21 mouse cellular contexts compared by ENCODE assay signal in genomic region chr3:123123817-123124216, GRCm38 (mm10).
DNase-seq lines count a peak whose midpoint lies in the region; ATAC-seq and TF ChIP-seq lines count a peak whose summit lies in the region.
"Had no signal": no experiment of that assay in that cellular context is flagged by ENCODE, and none has a peak within 500 bp of the region (broad histone marks: within the 10 kb centered on the region; RNA-seq: fewer than 3 reads in every experiment).

No protein-coding gene starts in this region.

- no peaks in the 10 kb centered on the region for H3K27me3 ChIP-seq in intestine, embryonic 14.5 days (replicated peaks; ENCODE audit: control insufficient read depth, insufficient read depth, low read length)
- no peaks in the 10 kb centered on the region for H3K27me3 ChIP-seq in intestine, postnatal 0 days (replicated peaks; ENCODE audit: control insufficient read depth, insufficient read depth, low read length)
- no peaks in the 10 kb centered on the region for H3K27me3 ChIP-seq in small intestine, adult 2 months (ENCODE audit: control insufficient read depth, insufficient read depth, low read length)
- no peaks in the 10 kb centered on the region for H3K27me3 ChIP-seq in kidney, embryonic 16.5 days (ENCODE audit: insufficient read depth, low read length)
- H3K27me3 ChIP-seq in midbrain, embryonic 15.5 days (replicated peaks) = no peaks in the 10 kb centered on the region
- H3K27me3 ChIP-seq: CH12.LX; embryonic facial prominence, embryonic 12.5 days; heart, embryonic 15.5 days; hindbrain, embryonic 13.5 days had no signal

- TF ChIP-seq POLR2A in small intestine, adult 2 months (IDR thresholded peaks at IDR 0.05; ENCODE audit: low read depth, low read length) = no peak

- H3K27ac ChIP-seq in intestine, embryonic 14.5 days (ENCODE audit: low read depth) = peak overlapping the region; percentile 5; the same call in 1 of the 2 replicates
- no peak overlapping the region for H3K27ac ChIP-seq in intestine, postnatal 0 days (ENCODE audit: low read depth, low read length)
- peak overlapping the region; percentile 46 for H3K27ac ChIP-seq in small intestine, adult 2 months (ENCODE audit: insufficient read depth, low read depth, low read length)
- H3K27ac ChIP-seq in kidney, embryonic 16.5 days (ENCODE audit: low read length) = no peak overlapping the region
- H3K27ac ChIP-seq in midbrain, embryonic 15.5 days = no peak overlapping the region
- H3K27ac ChIP-seq: embryonic facial prominence, embryonic 12.5 days; gastrocnemius, adult 2 months; heart, embryonic 15.5 days; hindbrain, embryonic 13.5 days; hindbrain, postnatal 0 days had no signal

- H3K4me1 ChIP-seq in intestine, embryonic 14.5 days (replicated peaks; ENCODE audit: control insufficient read depth, insufficient read depth, low read length) = peaks cover 3% of the 10 kb centered on the region
- H3K4me1 ChIP-seq in intestine, postnatal 0 days (replicated peaks; ENCODE audit: control insufficient read depth, insufficient read depth, low read length) = no peaks in the 10 kb centered on the region
- no peaks in the 10 kb centered on the region; the same call in 1 of the 2 replicates for H3K4me1 ChIP-seq in small intestine, adult 2 months (ENCODE audit: control insufficient read depth, insufficient read depth, insufficient read length, low read length)
- no peaks in the 10 kb centered on the region for H3K4me1 ChIP-seq in kidney, embryonic 16.5 days (ENCODE audit: insufficient read depth, low read length)
- no peaks in the 10 kb centered on the region for H3K4me1 ChIP-seq in midbrain, embryonic 15.5 days
- H3K4me1 ChIP-seq: embryonic facial prominence, embryonic 12.5 days; hindbrain, embryonic 13.5 days had no signal

- 0 out of 2 replicates have a peak, but pooled peaks cover 5% of the 10 kb centered on the region for H3K36me3 ChIP-seq in intestine, embryonic 14.5 days (ENCODE audit: control insufficient read depth, insufficient read depth, low read length)
- no peaks in the 10 kb centered on the region for H3K36me3 ChIP-seq in intestine, postnatal 0 days (ENCODE audit: control insufficient read depth, insufficient read depth)
- no peaks in the 10 kb centered on the region for H3K36me3 ChIP-seq in small intestine, adult 2 months (ENCODE audit: control insufficient read depth, insufficient read depth, low read length)
- no peaks in the 10 kb centered on the region for H3K36me3 ChIP-seq in kidney, embryonic 16.5 days (ENCODE audit: insufficient read depth, low read length)
- no peaks in the 10 kb centered on the region for H3K36me3 ChIP-seq in midbrain, embryonic 15.5 days (replicated peaks)
- H3K36me3 ChIP-seq: embryonic facial prominence, embryonic 12.5 days; heart, embryonic 15.5 days; hindbrain, embryonic 13.5 days had no signal

- no peak overlapping the region for H3K4me2 ChIP-seq in intestine, embryonic 14.5 days (ENCODE audit: low read length)
- H3K4me2 ChIP-seq in intestine, postnatal 0 days (replicated peaks; ENCODE audit: low read depth) = no peak overlapping the region
- no peak overlapping the region for H3K4me2 ChIP-seq in kidney, embryonic 16.5 days (replicated peaks; ENCODE audit: low read depth, low read length)
- H3K4me2 ChIP-seq in midbrain, embryonic 15.5 days = no peak overlapping the region
- H3K4me2 ChIP-seq: embryonic facial prominence, embryonic 12.5 days; heart, embryonic 11.5 days; heart, embryonic 15.5 days; hindbrain, embryonic 13.5 days had no signal

- DNase-seq in intestine, embryonic 14.5 days (ENCODE audit: low spot score) = no peak
- peak; percentile 88 for DNase-seq in fibroblast of lung, adult 2 months (ENCODE audit: low read depth)
- no peak for DNase-seq in cerebellum, adult 11 months
- DNase-seq: adrenal gland, adult 2 months; adrenal gland, postnatal 25 days; cerebellum, adult 8-10 months; cerebellum, postnatal 25 days; gastrocnemius, adult 2 months; gastrocnemius, postnatal 36 days; heart, postnatal 14 days had no signal

- H3K9me3 ChIP-seq in intestine, embryonic 14.5 days (ENCODE audit: control insufficient read depth, low read length) = no peaks in the 10 kb centered on the region
- H3K9me3 ChIP-seq in intestine, postnatal 0 days (ENCODE audit: control insufficient read depth) = no peaks in the 10 kb centered on the region
- H3K9me3 ChIP-seq in kidney, embryonic 16.5 days (ENCODE audit: low read length) = no peaks in the 10 kb centered on the region
- no peaks in the 10 kb centered on the region for H3K9me3 ChIP-seq in midbrain, embryonic 15.5 days
- H3K9me3 ChIP-seq: embryonic facial prominence, embryonic 12.5 days; heart, embryonic 15.5 days; hindbrain, embryonic 13.5 days had no signal

- WGBS in intestine, embryonic 14.5 days = 81% methylated on average over 8 of the region's 8 CpGs
- 76% methylated on average over 8 of the region's 8 CpGs for WGBS in intestine, postnatal 0 days
- 73% methylated on average over 8 of the region's 8 CpGs for WGBS in small intestine, adult 2 months
- WGBS in kidney, embryonic 16.5 days = 81% methylated on average over 8 of the region's 8 CpGs
- 80% methylated on average over 8 of the region's 8 CpGs for WGBS in midbrain, embryonic 15.5 days

- H3K9ac ChIP-seq in intestine, embryonic 14.5 days (ENCODE audit: low read length) = no peak overlapping the region
- no peak overlapping the region for H3K9ac ChIP-seq in intestine, postnatal 0 days (ENCODE audit: low read depth, low read length)
- H3K9ac ChIP-seq in kidney, embryonic 16.5 days (replicated peaks; ENCODE audit: low read length) = no peak overlapping the region
- no peak overlapping the region for H3K9ac ChIP-seq in midbrain, embryonic 15.5 days
- H3K9ac ChIP-seq: embryonic facial prominence, embryonic 12.5 days; heart, embryonic 15.5 days; hindbrain, embryonic 13.5 days had no signal

- no peak for TF ChIP-seq CTCF in intestine, postnatal 0 days (IDR thresholded peaks at IDR 0.05; ENCODE audit: low read depth)
- TF ChIP-seq CTCF in small intestine, adult 2 months (IDR thresholded peaks at IDR 0.05; ENCODE audit: extremely low read depth, insufficient read length, insufficient replicate concordance, low read depth, low read length) = no peak

- no peak for ATAC-seq in intestine, embryonic 14.5 days (replicated peaks; ENCODE audit: low FRiP score, low TSS enrichment, low read depth)
- ATAC-seq in intestine, postnatal 0 days = no peak
- no peak for ATAC-seq in kidney, embryonic 16.5 days (ENCODE audit: low FRiP score, low TSS enrichment)
- ATAC-seq in midbrain, embryonic 15.5 days (replicated peaks) = no peak
- ATAC-seq: forebrain, embryonic 14.5 days; hindbrain, postnatal 0 days had no signal

- no peak overlapping the region for H3K4me3 ChIP-seq in intestine, embryonic 14.5 days (ENCODE audit: low read depth, low read length)
- H3K4me3 ChIP-seq in intestine, postnatal 0 days (ENCODE audit: low read depth, low read length) = no peak overlapping the region
- no peak overlapping the region for H3K4me3 ChIP-seq in small intestine, adult 2 months (ENCODE audit: low read depth, low read length)
- no peak overlapping the region for H3K4me3 ChIP-seq in kidney, embryonic 16.5 days (ENCODE audit: low read length)
- no peak overlapping the region for H3K4me3 ChIP-seq in midbrain, embryonic 15.5 days
- H3K4me3 ChIP-seq: embryonic facial prominence, embryonic 12.5 days; gastrocnemius, adult 2 months; heart, embryonic 15.5 days; hindbrain, embryonic 13.5 days had no signal

Comparison
In these comparisons a context has a peak if more than half of its experiments do, and no peak if none do; other contexts are left out.
1. H3K27ac ChIP-seq: peak in intestine, embryonic 14.5 days (single experiment) and small intestine, adult 2 months (single experiment); none in intestine, postnatal 0 days (single experiment), kidney, embryonic 16.5 days (single experiment) and midbrain, embryonic 15.5 days (single experiment).